13 mouse cellular contexts compared by ENCODE assay signal in genomic region chr3:85813101-85814014, GRCm38 (mm10). TPM values are rescaled to one million over a fixed set of nuclear protein-coding genes. Genes with fewer than 3 reads are reported as not detected.
DNase-seq lines count a peak whose midpoint lies in the region; ATAC-seq and TF ChIP-seq lines count a peak whose summit lies in the region.
"Had no signal": no experiment of that assay in that cellular context is flagged by ENCODE, and none has a peak within 500 bp of the region (broad histone marks: within the 10 kb centered on the region; RNA-seq: fewer than 3 reads in every experiment).

No protein-coding gene starts in this region.

- peak overlapping the region; percentile 45; the same call in 1 of the 2 replicates for H3K27ac ChIP-seq in lung, postnatal 0 days (ENCODE audit: low read length)
- no peak overlapping the region for H3K27ac ChIP-seq in embryonic facial prominence, embryonic 14.5 days (replicated peaks; ENCODE audit: low read depth, low read length)
- H3K27ac ChIP-seq: forebrain, embryonic 10.5 days; hindbrain, embryonic 12.5 days; macrophage had no signal

- H3K4me2 ChIP-seq in lung, postnatal 0 days (replicated peaks; ENCODE audit: low read depth, low read length): no peak overlapping the region
- no peak overlapping the region for H3K4me2 ChIP-seq in embryonic facial prominence, embryonic 14.5 days (ENCODE audit: low read depth, low read length)
- H3K4me2 ChIP-seq in myocyte (ENCODE audit: low read depth): peak overlapping the region; percentile 3
- H3K4me2 ChIP-seq: hindbrain, embryonic 12.5 days had no signal

- no peaks in the 10 kb centered on the region for H3K79me2 ChIP-seq in myocyte (ENCODE audit: control insufficient read depth, insufficient read depth)

- H3K9ac ChIP-seq in lung, postnatal 0 days (replicated peaks; ENCODE audit: low read depth): no peak overlapping the region
- no peak overlapping the region for H3K9ac ChIP-seq in embryonic facial prominence, embryonic 14.5 days (ENCODE audit: low read depth, low read length)
- H3K9ac ChIP-seq: hindbrain, embryonic 12.5 days had no signal

- TF ChIP-seq CTCF in lung, postnatal 0 days (IDR thresholded peaks at IDR 0.05): no peak

- no peak overlapping the region for H3K4me3 ChIP-seq in lung, postnatal 0 days (ENCODE audit: low read depth, low read length)
- no peak overlapping the region for H3K4me3 ChIP-seq in embryonic facial prominence, embryonic 14.5 days (ENCODE audit: low read depth, low read length)
- H3K4me3 ChIP-seq in myocyte: no peak overlapping the region
- H3K4me3 ChIP-seq: forebrain, embryonic 10.5 days; hindbrain, embryonic 12.5 days had no signal

- H3K27me3 ChIP-seq in lung, postnatal 0 days (replicated peaks; ENCODE audit: insufficient read depth, low read length): no peaks in the 10 kb centered on the region
- H3K27me3 ChIP-seq in embryonic facial prominence, embryonic 14.5 days (replicated peaks; ENCODE audit: control insufficient read depth, insufficient read depth, low read length): no peaks in the 10 kb centered on the region
- no peaks in the 10 kb centered on the region for H3K27me3 ChIP-seq in myocyte (ENCODE audit: control insufficient read depth, insufficient read depth, insufficient read length)
- H3K27me3 ChIP-seq: hindbrain, embryonic 12.5 days had no signal

- ATAC-seq in lung, postnatal 0 days: peak; percentile 62
- no peak for ATAC-seq in embryonic facial prominence, embryonic 14.5 days (ENCODE audit: low read depth)

- TF ChIP-seq EP300 in lung, postnatal 0 days (IDR thresholded peaks at IDR 0.05): peak; percentile 56

- no peaks in the 10 kb centered on the region for H3K4me1 ChIP-seq in lung, postnatal 0 days (ENCODE audit: insufficient read depth, low read depth, low read length)
- H3K4me1 ChIP-seq in embryonic facial prominence, embryonic 14.5 days (ENCODE audit: control insufficient read depth, insufficient read depth, low read length): 0 out of 2 replicates have a peak, but pooled peaks cover 2% of the 10 kb centered on the region
- H3K4me1 ChIP-seq: forebrain, embryonic 10.5 days; hindbrain, embryonic 12.5 days had no signal

- H3ac ChIP-seq in myocyte (ENCODE audit: control insufficient read depth, insufficient read length): no peak overlapping the region

- WGBS in lung, postnatal 0 days: 34% methylated on average over 4 of the region's 4 CpGs
- 43% methylated on average over 4 of the region's 4 CpGs for WGBS in embryonic facial prominence, embryonic 14.5 days

- H3K9me3 ChIP-seq in lung, postnatal 0 days (ENCODE audit: low read length): no peaks in the 10 kb centered on the region
- H3K9me3 ChIP-seq in embryonic facial prominence, embryonic 14.5 days (ENCODE audit: control insufficient read depth, low read length): no peaks in the 10 kb centered on the region
- H3K9me3 ChIP-seq: forebrain, embryonic 10.5 days; hindbrain, embryonic 12.5 days had no signal

- intact Hi-C loops in left cerebral cortex, postnatal 25 days (cut with DNase I): no loop called here

- TF ChIP-seq POLR2A in myocyte (IDR thresholded peaks at IDR 0.05; ENCODE audit: insufficient read length, low read depth): no peak

- no peaks in the 10 kb centered on the region for H3K36me3 ChIP-seq in lung, postnatal 0 days (ENCODE audit: insufficient read depth, low read length)
- no peaks in the 10 kb centered on the region for H3K36me3 ChIP-seq in embryonic facial prominence, embryonic 14.5 days (ENCODE audit: control insufficient read depth, insufficient read depth, low read length)
- H3K36me3 ChIP-seq in myocyte (ENCODE audit: control insufficient read depth, insufficient read depth): no peaks in the 10 kb centered on the region
- H3K36me3 ChIP-seq: forebrain, embryonic 10.5 days; hindbrain, embryonic 12.5 days had no signal

- peak; percentile 7 for DNase-seq in gastrocnemius, postnatal 25 days
- no peak for DNase-seq in gastrocnemius, postnatal 4 days (ENCODE audit: low spot score in 2 of 2)
- peak; percentile 29 for DNase-seq in lung, postnatal 0 days (ENCODE audit: low spot score)
- DNase-seq in lung, postnatal 4 days: no peak
- peak; percentile 13 for DNase-seq in embryonic facial prominence, embryonic 14.5 days (ENCODE audit: low spot score)
- no peak for DNase-seq in left cerebral cortex, postnatal 25 days (ENCODE audit: low spot score in 2 of 2)
- no peak for DNase-seq in testis, postnatal 14 days (ENCODE audit: low spot score)
- DNase-seq: left cerebral cortex, postnatal 4 days had no signal

TF ChIP-seq in myocyte, 11 proteins besides CTCF, POLR2A, EP300 and RAD21:
- peak in 2 of 3 experiments; percentile 52 to 68 for TF ChIP-seq MYOD1 (IDR thresholded peaks at IDR 0.05; ENCODE audit: control insufficient read depth in 1 of 3, insufficient read length in 2 of 3, low read depth in 2 of 3)
- TF ChIP-seq CEBPB (IDR thresholded peaks at IDR 0.05; ENCODE audit: insufficient read depth, poor library complexity, severe bottlenecking): no peak
- TF ChIP-seq MYOG (IDR thresholded peaks at IDR 0.05; ENCODE audit: control insufficient read depth in 1 of 3, insufficient read depth in 1 of 3, insufficient read length in 2 of 3, low read depth in 2 of 3): peak in 1 of 3 experiments; percentile 24

RNA-seq across cellular contexts. Expression of gene Fam160a1, which starts 3.7 kb away (rescaled TPM):
- 10 to 100 TPM; 55.2 to 56.6 TPM for total RNA-seq in gastrocnemius, postnatal 25 days (2021)
- total RNA-seq in gastrocnemius, postnatal 4 days (2021): 10 to 100 TPM; 38.9 to 46.6 TPM
- 4.6 and 5.3 TPM in 2 replicates for polyA plus RNA-seq in lung, postnatal 0 days (2015; fragmentation: Nextera tagmentation; extraction: Ambion mirVana)
- polyA plus RNA-seq in embryonic facial prominence, embryonic 14.5 days (2014; fragmentation: Nextera tagmentation; extraction: Ambion mirVana): 5.6 and 6.5 TPM in 2 replicates
- polyA plus RNA-seq in myocyte (2012; fragmentation: generic; extraction: Trizol): 13.2 TPM
- total RNA-seq in left cerebral cortex, postnatal 25 days (2021): 1 to 10 TPM; 3.6 to 5.2 TPM
- total RNA-seq: common myeloid progenitor, adult 5-6 weeks had no signal
- polyA plus RNA-seq: macrophage had no signal

Comparison
In these comparisons a context has a peak if more than half of its experiments do, and no peak if none do; other contexts are left out.
1. DNase-seq: peak in gastrocnemius, postnatal 25 days (single experiment), lung, postnatal 0 days (single experiment) and embryonic facial prominence, embryonic 14.5 days (single experiment); none in gastrocnemius, postnatal 4 days (0 of 2), lung, postnatal 4 days (0 of 2), left cerebral cortex, postnatal 25 days (0 of 2) and testis, postnatal 14 days (single experiment).
2. RNA of gene Fam160a1, which starts 3.7 kb away (total RNA-seq): 55.2 to 56.6 TPM in gastrocnemius, postnatal 25 days and 38.9 to 46.6 TPM in gastrocnemius, postnatal 4 days; 3.6 to 5.2 TPM in left cerebral cortex, postnatal 25 days; every median in the first group is over 4 times any median in the second.